Mouse (Mus musculus): ENCODE data around the gene C1qa.

DNA sequence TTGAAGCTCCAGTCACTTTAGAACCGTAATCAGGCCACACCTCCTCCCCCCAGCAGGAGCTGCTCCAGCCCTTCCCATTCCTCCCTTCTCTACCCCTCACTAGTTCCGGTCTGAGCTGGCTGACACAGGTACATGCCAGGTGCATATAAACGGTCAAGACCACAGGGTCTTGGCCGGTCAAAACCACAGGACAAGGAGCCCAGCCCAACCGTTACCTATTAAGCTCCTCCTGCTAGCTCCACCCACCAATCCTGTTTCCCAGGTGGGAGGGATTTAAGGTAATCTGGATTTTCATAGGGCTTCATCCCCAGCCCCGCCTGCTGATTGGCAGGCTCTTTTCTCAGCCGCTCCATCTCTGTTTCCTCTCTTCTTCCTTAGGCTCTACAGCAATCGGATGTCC, 20.4 kb downstream of the C1qa start:
- TF ChIP-seq GATA1 (IDR thresholded peaks at IDR 0.05; ENCODE audit: borderline replicate concordance, low read length) = no peak
- TF ChIP-seq FLI1 (IDR thresholded peaks at IDR 0.05; ENCODE audit: low read length) = no peak

Data from megakaryocyte, embryonic 14.5 days (primary cell).